Mouse (Mus musculus) thymus, adult 2 months (tissue): Measurements from ENCODE around the gene Spata21. TPM values are rescaled to one million over a fixed set of nuclear protein-coding genes. Genes with fewer than 3 reads are reported as not detected.
"Not testable (repeated sequence)": the region's sequence is repeated elsewhere in the genome, so short reads cannot be mapped to it uniquely, and the experiment has no call there.

Source experiments
- DNase-seq: peaks from one replicate; pipeline ENCODE4 v3.0.0; 2021
- H3K27ac ChIP-seq: fragments of 200-500 bp; 2 replicates; pipeline ENCODE4 v1.5.1; 2012; ENCODE audit warnings: low read length, control low read depth; ENCODE audit not compliant: control insufficient read depth, insufficient read depth
- H3K27me3 ChIP-seq: fragments of 200-500 bp; 2 replicates; pipeline ENCODE4 v1.6.1; 2012; ENCODE audit warnings: mild to moderate bottlenecking, low read length, moderate library complexity, mixed read lengths; ENCODE audit not compliant: control insufficient read depth, insufficient read depth
- H3K36me3 ChIP-seq: fragments of 200-500 bp; 2 replicates; pipeline ENCODE4 v1.6.1; 2012; ENCODE audit warnings: mild to moderate bottlenecking, low read length, moderate library complexity; ENCODE audit not compliant: control insufficient read depth, insufficient read depth
- H3K4me1 ChIP-seq: fragments of 200-500 bp; replicated peaks from 2 replicates; pipeline ENCODE4 v1.6.1; 2012; ENCODE audit warnings: low read length; ENCODE audit not compliant: control insufficient read depth, insufficient read depth
- H3K4me3 ChIP-seq: fragments of 200-500 bp; 2 replicates; pipeline ENCODE4 v1.5.1; 2012; ENCODE audit warnings: mild to moderate bottlenecking, low read length, control low read depth, moderate library complexity; ENCODE audit not compliant: control insufficient read depth, insufficient read depth
- CTCF ChIP-seq: fragments of 200-500 bp; IDR thresholded peaks from 2 replicates; pipeline ENCODE4 v1.5.1; 2012; ENCODE audit warnings: mild to moderate bottlenecking, control low read depth, low read length, moderate library complexity, borderline replicate concordance; ENCODE audit not compliant: control insufficient read depth, poor library complexity, insufficient read depth; ENCODE audit errors: extremely low read depth
- POLR2A ChIP-seq: fragments of 200-500 bp; IDR thresholded peaks from 2 replicates; pipeline ENCODE4 v1.6.1; 2012; ENCODE audit warnings: mild to moderate bottlenecking, low read length, control low read depth, moderate library complexity; ENCODE audit not compliant: control insufficient read depth, poor library complexity, insufficient read depth; ENCODE audit errors: extremely low read depth
- WGBS: fragments of 180-500 bp; shearing (Covaris S2); methylation state at CpG from one replicate; pipeline ENCODE4 v1.1.7; 2018; 5-methylcytosine and 5-hydroxymethylcytosine counted together
- polyA plus RNA-seq: library from polyadenylated mRNA; depleted of rRNA; stranded (reverse); fragments of >200 nt; gene quantifications from 2 replicates; pipeline ENCODE4 v1.2.3, GENCODE M21; 2012

Spata21 gene
- polyA plus RNA-seq, 1 experiment: 0.23 TPM

DNA sequence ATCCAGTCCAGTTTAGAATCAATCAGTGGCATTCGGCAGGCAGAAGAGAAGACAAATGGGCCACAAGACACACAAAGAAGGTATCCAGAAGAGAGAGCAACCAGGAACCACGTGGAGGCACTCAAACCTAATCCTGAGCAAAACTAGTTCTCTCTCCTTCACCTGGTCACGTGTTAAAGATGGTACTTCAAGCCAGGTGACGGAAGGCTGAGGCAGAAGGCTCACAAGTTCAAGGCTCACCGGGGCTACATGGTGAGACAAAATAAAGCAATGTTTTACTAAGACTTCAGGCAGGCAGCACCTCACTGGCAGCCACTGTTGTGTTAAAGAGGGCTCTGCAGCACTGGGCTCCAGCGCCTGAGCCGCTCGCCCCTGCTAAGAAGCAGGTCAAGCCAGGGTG is 44.1 kb downstream of the Spata21 start:
- no peak for DNase-seq
- TF ChIP-seq CTCF: no peak
- no peak for TF ChIP-seq POLR2A

DNA sequence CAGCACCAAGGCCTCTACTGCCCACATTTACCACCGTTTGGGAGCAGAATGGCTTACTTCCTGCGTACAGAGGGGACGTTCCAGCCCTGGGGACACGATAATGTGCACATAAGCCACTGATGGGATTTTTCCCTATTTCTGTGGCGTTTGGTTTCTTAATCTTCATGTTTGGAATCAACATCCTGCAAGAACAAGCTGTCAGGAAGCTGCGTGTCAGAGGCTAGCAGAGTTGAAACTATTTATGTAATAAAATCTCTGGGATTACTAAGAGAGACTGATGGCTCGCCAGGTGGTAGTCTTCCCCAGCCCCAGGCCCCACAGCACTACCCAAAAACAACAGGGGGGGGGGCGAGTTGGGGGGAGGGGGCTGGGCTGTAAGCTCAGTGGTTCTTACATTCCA is 45.1 kb downstream of the Spata21 start:
- H3K36me3 ChIP-seq: no peaks in the 10 kb centered on the region
- no peak overlapping the region for H3K27ac ChIP-seq
- WGBS: 81% methylated on average over 8 of the region's 8 CpGs
- no peak for DNase-seq
- no peaks in the 10 kb centered on the region for H3K27me3 ChIP-seq
- TF ChIP-seq POLR2A: no peak
- no peak for TF ChIP-seq CTCF
- no peak overlapping the region for H3K4me3 ChIP-seq
- peaks cover 19% of the 10 kb centered on the region for H3K4me1 ChIP-seq

More for the DNA sequence above, 44.1 kb downstream of the Spata21 start:
- Histone ChIP-seq H3K36me3 (no peaks in the 10 kb centered on the region), H3K27ac (no peak overlapping the region), H3K4me3 (no peak overlapping the region), H3K27me3 (no peaks in the 10 kb centered on the region), H3K4me1 (peaks cover 16% of the 10 kb centered on the region)
- 88% methylated on average over 8 of the region's 8 CpGs for WGBS

DNA sequence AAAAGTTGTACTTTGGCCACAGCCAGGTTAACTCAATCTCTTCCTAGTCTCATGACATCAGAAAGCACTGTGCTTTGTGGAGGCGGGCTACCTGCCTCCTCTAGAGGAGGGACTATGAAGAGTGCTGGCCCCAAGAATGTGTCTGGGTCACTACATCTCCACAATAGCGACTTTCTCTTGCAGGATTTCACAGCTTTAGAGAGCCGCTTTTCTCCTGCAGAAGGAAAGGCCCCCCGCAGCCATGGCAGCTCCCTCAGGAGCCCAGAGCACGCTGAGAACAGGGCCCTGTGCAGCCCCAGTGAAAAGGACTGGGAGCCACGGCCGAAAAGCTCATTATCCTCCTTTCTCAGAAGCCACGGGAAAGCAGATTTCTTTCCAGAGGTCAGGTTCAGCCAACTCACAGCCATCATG is 45.9 kb downstream of the Spata21 start:
- H3K4me3 ChIP-seq: no peak overlapping the region
- H3K27ac ChIP-seq: no peak overlapping the region
- 85% methylated on average over 8 of the region's 8 CpGs for WGBS
- no peaks in the 10 kb centered on the region for H3K36me3 ChIP-seq
- no peaks in the 10 kb centered on the region for H3K27me3 ChIP-seq
- no peak for TF ChIP-seq CTCF
- TF ChIP-seq POLR2A: no peak
- no peak for DNase-seq
- H3K4me1 ChIP-seq: peaks cover 22% of the 10 kb centered on the region

DNA sequence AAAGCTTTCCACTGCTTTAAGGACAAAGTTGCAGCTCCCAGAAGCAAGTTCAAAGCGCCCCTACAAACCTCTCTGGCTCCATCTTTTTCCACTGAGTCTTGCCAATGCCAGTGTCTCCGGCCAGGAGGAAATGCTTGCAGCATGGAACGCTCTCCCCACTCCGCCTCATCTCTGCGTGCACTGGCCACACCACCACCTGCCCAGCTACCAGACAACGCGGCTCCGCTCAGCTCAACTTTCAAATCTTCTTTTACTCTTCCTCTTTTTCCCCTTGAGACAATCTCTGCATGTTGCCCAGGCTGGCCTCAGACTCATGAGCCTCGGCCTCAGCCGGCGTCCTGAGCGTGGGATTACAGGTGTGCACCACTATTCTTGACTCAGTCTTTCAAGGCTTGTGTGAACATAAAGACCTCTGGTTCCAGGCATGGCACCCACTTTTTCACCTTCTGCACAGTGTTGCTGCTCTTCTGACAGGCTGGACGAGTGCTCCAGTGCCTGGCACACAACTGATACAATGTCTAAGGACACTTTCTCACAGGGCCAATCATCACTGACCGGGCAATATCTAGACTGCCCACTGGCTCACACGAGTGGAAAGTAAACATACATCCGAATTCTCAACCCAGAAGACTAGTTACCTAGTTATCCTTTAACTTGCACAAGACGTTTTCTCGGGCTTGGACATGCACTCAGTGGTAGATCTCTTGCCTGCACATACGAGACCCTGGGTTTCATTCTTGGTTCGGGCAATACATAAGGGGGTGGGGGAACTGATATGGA is 46.8 kb downstream of the Spata21 start:
- no peak overlapping the region for H3K4me3 ChIP-seq
- H3K36me3 ChIP-seq: no peaks in the 10 kb centered on the region
- WGBS: 71% methylated on average over 20 of the region's 20 CpGs
- TF ChIP-seq CTCF (no peak), POLR2A (no peak)
- peaks cover 22% of the 10 kb centered on the region for H3K4me1 ChIP-seq
- DNase-seq: no peak
- H3K27me3 ChIP-seq: no peaks in the 10 kb centered on the region
- no peak overlapping the region for H3K27ac ChIP-seq

DNA sequence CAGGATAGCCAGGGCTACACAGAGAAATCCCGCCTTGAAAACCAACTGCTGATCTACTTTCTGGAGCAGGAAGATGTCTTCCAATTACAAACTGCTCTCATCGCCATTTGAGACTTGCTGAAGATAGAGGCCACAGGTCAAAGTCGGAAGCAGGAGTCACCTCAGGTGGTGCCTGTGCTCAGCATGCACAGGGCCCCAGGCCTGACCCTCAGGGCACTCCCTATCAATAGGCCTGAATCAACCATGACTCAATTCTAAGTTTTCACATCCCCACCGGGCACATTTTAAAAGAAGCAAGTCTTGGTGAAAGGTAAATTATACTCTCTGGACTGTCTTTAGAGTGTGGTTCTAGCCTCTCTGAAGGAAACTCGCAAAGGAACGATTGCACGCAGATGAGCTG is 48.0 kb downstream of the Spata21 start:
- H3K4me1 ChIP-seq: peaks cover 22% of the 10 kb centered on the region

DNA sequence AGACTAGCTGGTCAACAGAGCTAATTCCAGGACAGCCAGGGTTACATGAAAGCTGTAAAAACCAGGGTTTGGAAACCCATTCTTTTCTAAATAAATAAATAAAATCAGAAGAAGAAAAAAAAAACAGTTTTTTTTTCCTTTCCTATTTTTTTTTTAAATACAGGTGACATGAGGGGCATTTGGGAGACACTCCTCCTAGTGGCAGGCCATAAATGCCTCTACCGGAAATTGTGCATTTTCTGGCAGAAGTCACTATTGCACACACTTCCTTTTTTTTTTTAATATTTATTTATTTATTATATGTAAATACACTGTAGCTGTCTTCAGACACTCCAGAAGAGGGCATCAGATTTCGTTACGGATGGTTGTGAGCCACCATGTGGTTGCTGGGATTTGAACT is 49.6 kb downstream of the Spata21 start:
- not testable (repeated sequence) for H3K27me3 ChIP-seq, H3K36me3 ChIP-seq, H3K4me3 ChIP-seq, DNase-seq, H3K27ac ChIP-seq
- H3K4me1 ChIP-seq: peaks cover 23% of the 10 kb centered on the region
- 43% methylated on average over 3 of the region's 3 CpGs for WGBS

More for the DNA sequence above, 48.0 kb downstream of the Spata21 start:
- no peak for DNase-seq
- Histone ChIP-seq H3K27me3 (no peaks in the 10 kb centered on the region), H3K27ac (no peak overlapping the region), H3K36me3 (no peaks in the 10 kb centered on the region), H3K4me3 (no peak overlapping the region)
- TF ChIP-seq POLR2A: no peak
- TF ChIP-seq CTCF: no peak
- 97% methylated on average over 7 of the region's 7 CpGs for WGBS

DNA sequence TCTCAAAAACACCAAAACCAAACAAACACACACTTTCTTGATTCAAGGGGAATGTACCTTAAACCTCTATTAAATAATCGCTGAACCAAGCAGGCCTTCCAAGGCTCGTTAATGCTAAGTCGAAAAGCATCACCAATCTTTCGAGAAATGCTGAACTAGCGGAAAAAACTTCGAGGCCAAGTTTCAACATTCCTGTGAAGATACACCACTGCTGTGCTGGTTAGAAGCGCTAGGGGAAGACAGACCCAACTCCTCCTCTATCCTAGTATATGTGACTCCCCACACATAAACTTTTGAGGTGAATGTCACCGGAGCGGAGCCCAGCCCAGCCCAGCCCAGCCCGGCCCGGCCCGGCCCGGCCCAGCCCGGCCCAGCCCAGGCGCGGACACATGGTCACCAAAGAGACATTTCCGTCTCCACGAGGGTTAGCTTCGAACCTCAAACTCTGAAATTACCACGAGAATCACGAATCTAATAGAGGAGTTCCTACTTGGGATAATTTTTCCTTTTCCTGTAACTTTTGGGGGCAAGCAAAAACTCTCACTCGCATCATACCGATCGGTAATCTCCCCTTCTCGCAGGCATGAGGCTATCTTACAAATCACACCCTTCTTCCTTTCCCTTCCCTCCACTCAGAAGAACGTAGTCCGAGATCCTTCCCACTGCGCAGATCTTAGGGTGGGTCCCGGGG is 50.4 kb downstream of the Spata21 start:
- Histone ChIP-seq H3K4me1 (peaks cover 24% of the 10 kb centered on the region), H3K36me3 (no peaks in the 10 kb centered on the region), H3K4me3 (peak overlapping the region; percentile 76), H3K27me3 (no peaks in the 10 kb centered on the region), H3K27ac (peak overlapping the region; percentile 41; the same call in 1 of the 2 replicates)
- TF ChIP-seq POLR2A: no peak
- no peak for TF ChIP-seq CTCF
- WGBS: under 1% methylated on average over 29 of the region's 29 CpGs
- no peak for DNase-seq
